Mouse (Mus musculus) spleen, adult 2 months (tissue): ENCODE results near the gene Oxld1. TPM values are rescaled to one million over a fixed set of nuclear protein-coding genes. Genes with fewer than 3 reads are reported as not detected.

Experiments used
- DNase-seq, 2 experiments: peaks; one replicate each; pipeline versions ENCODE4 v3.0.0 to v3.0.0-alpha.2; 2012 to 2021; ENCODE audit warnings: low spot score in 2 of 2, low read depth in 1 of 2
- H3K27ac ChIP-seq: fragments of 200-500 bp; 2 replicates; pipeline ENCODE4 v1.5.1; 2012; ENCODE audit warnings: low read length, inconsistent platforms; ENCODE audit not compliant: insufficient read depth
- H3K27me3 ChIP-seq: fragments of 200-500 bp; 2 replicates; pipeline ENCODE4 v1.6.1; 2012; ENCODE audit warnings: mild to moderate bottlenecking, moderate library complexity, low read length, inconsistent platforms; ENCODE audit not compliant: control insufficient read depth, insufficient read depth
- H3K36me3 ChIP-seq: fragments of 200-500 bp; 2 replicates; pipeline ENCODE4 v1.6.1; 2012; ENCODE audit warnings: mild to moderate bottlenecking, low read length, inconsistent platforms; ENCODE audit not compliant: control insufficient read depth, insufficient read depth
- H3K4me1 ChIP-seq: fragments of 200-500 bp; 2 replicates; pipeline ENCODE4 v1.6.1; 2011; ENCODE audit warnings: inconsistent platforms; ENCODE audit not compliant: control insufficient read depth, insufficient read depth, insufficient read length
- H3K4me3 ChIP-seq: fragments of 200-500 bp; 2 replicates; pipeline ENCODE4 v1.5.1; 2011; ENCODE audit warnings: mild to moderate bottlenecking, inconsistent platforms; ENCODE audit not compliant: insufficient read depth, insufficient read length; ENCODE audit errors: extremely low read depth
- CTCF ChIP-seq: fragments of 200-500 bp; IDR thresholded peaks from 2 replicates; pipeline ENCODE4 v1.5.1; 2011; ENCODE audit warnings: mild to moderate bottlenecking, inconsistent platforms; ENCODE audit not compliant: insufficient read depth, insufficient read length, insufficient replicate concordance; ENCODE audit errors: extremely low read depth
- POLR2A ChIP-seq: fragments of 200-500 bp; IDR thresholded peaks from 2 replicates; pipeline ENCODE4 v1.6.1; 2011; ENCODE audit warnings: low read depth, low read length, inconsistent platforms
- WGBS: fragments of 180-500 bp; shearing (Covaris S2); methylation state at CpG from one replicate; pipeline ENCODE4 v1.1.7; 2018; 5-methylcytosine and 5-hydroxymethylcytosine counted together
- polyA plus RNA-seq: library from polyadenylated mRNA; depleted of rRNA; stranded (reverse); fragments of >200 nt; gene quantifications from 2 replicates; pipeline ENCODE4 v1.2.3, GENCODE M21; 2012

Oxld1 gene
- polyA plus RNA-seq, 1 experiment, result 9.1 TPM

DNA sequence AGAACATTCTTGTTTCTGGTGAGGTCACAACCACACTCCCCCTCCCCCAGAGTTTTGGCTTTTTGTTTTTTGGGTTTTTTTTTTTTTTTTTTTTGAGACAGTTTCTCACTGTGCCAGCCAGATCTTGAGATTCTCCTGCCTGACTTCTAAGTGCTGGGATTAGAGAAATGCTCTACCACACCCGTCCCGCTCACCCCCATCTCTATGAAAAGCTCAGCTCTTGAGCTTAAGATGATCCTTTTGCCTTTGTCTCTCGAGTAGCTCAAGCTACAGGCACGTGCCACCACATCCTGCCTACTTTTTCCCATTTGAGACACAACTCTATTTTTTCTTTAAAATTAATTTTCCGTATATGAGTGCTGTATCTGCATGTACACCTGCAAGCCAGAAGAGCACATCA lies 6.5 kb upstream of the Oxld1 start:
- no peak for DNase-seq
- Histone ChIP-seq H3K4me1 (peaks cover 12% of the 10 kb centered on the region; the same call in 1 of the 2 replicates), H3K27ac (no peak overlapping the region), H3K36me3 (peaks cover 7% of the 10 kb centered on the region), H3K4me3 (no peak overlapping the region), H3K27me3 (no peaks in the 10 kb centered on the region)
- TF ChIP-seq CTCF (no peak), POLR2A (no peak)
- WGBS, result 76% methylated on average over 5 of the region's 5 CpGs

DNA sequence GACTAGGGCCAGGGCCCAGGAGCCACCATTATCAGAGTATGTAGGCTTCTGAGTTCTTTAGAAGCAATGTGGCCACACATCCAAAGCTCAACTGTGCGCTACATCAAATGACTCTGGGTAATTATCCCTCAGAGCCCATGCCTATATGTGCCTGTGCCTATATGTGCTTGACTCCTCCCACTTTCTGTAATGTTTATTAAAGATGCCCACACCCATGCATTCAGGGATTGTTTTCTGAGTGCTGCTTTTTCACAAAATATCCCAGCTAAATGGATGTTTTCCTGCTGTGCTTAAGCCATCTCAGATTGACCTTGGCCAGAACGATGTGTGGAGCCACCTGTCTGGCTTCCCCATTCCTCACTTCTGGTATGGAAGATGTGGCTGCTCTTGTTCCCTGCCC lies 5.7 kb upstream of the Oxld1 start:
- 91% methylated on average over 2 of the region's 2 CpGs for WGBS
- no peak for TF ChIP-seq CTCF
- H3K4me1 ChIP-seq, result peaks cover 13% of the 10 kb centered on the region; the same call in 1 of the 2 replicates
- H3K4me3 ChIP-seq, result no peak overlapping the region
- peaks cover 7% of the 10 kb centered on the region for H3K36me3 ChIP-seq
- no peak for DNase-seq
- no peak overlapping the region for H3K27ac ChIP-seq
- no peaks in the 10 kb centered on the region for H3K27me3 ChIP-seq

DNA sequence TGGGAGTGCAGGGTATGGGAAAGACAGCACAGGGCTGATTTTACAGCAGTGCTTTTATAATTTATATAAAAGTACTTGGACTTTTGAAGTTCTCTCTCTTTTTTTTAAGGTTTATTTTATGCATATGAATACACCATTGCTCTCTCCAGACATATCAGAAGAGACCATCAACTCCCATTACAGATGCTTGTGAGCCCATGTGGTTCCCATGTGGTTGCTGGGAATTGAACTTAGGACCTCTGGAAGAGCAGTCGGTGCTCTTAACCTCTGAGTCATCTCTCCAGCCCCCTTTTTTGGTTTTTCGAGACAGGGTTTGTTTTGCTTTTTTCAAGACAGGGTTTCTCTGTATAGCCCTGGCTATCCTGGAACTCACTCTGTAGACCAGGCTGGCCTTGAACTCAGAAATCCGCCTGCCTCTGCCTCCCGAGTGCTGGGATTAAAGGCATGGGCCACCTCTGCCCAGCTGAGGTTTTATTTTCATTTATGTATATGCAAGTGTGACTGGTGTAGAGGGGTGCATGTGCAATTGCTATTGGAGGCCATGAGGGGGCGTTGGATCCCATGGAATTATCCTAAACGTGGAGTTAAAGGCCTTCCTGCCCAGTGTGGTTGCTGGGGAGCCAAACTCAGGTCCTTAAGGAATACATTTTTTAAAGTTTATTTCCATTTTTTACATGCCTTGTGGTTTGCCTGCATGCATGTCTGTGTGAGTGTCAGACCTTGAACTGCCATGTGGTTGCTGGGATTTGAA lies 1.2 kb upstream of the Oxld1 start:
- WGBS, result 59% methylated on average over 6 of the region's 6 CpGs
- Histone ChIP-seq H3K27ac (no peak overlapping the region), H3K4me3 (no peak overlapping the region), H3K27me3 (no peaks in the 10 kb centered on the region), H3K36me3 (peaks cover 7% of the 10 kb centered on the region), H3K4me1 (peaks cover 3% of the 10 kb centered on the region; the same call in 1 of the 2 replicates)
- no peak for TF ChIP-seq CTCF
- no peak for DNase-seq

DNA sequence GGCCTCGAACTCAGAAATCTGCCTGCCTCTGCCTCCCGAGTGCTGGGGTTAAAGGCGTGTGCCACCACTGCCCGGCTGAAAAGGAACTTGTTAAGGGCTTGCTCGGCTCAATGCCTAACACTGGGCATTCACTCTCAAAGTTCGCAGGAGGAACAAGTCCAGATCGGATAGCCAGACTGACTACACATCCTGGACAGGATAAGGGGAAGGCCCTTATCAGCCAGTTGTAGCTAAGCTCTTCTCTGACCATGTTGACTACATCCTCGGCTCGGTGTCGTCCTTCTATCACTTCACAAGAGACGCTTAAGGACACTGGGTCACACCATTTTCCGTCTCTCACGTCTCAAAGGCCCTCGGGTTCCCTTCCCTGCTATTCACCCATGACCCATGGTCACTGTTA lies 498 bp downstream of the Oxld1 start:
- DNase-seq, result no peak
- peaks cover 3% of the 10 kb centered on the region; the same call in 1 of the 2 replicates for H3K4me1 ChIP-seq
- 7% methylated on average over 14 of the region's 14 CpGs for WGBS

DNA sequence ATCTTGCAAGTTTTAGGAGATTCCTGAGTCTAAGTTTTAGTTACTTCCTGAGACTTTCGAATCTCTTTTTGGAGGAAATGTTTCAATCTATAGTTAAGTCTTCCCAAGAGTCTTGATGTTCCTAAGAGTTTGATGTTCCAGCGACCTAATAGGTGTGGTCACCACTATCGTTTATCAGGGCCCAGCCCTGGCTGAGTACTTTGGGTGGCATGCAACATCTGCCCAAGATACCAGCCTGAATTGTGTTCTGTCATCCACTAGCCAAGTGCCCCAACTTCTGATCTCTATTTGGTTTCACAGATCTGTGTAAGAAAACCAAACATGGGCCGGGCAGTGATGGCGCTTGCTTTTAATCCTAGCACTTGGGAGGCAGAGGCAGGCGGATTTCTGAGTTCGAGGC lies 2.5 kb downstream of the Oxld1 start:
- WGBS, result 85% methylated on average over 7 of the region's 7 CpGs
- no peak overlapping the region for H3K27ac ChIP-seq
- H3K4me3 ChIP-seq, result no peak overlapping the region
- DNase-seq, result no peak
- H3K36me3 ChIP-seq, result no peaks in the 10 kb centered on the region; the same call in 1 of the 2 replicates
- TF ChIP-seq POLR2A, result no peak
- no peak for TF ChIP-seq CTCF
- H3K27me3 ChIP-seq, result no peaks in the 10 kb centered on the region
- peaks cover 3% of the 10 kb centered on the region; the same call in 1 of the 2 replicates for H3K4me1 ChIP-seq

More for the DNA sequence above, 498 bp downstream of the Oxld1 start:
- Histone ChIP-seq H3K27ac (peak overlapping the region; percentile 62), H3K27me3 (no peaks in the 10 kb centered on the region), H3K4me3 (peak overlapping the region; percentile 83), H3K36me3 (peaks cover 6% of the 10 kb centered on the region)
- TF ChIP-seq CTCF, result no peak
- TF ChIP-seq POLR2A, result no peak

DNA sequence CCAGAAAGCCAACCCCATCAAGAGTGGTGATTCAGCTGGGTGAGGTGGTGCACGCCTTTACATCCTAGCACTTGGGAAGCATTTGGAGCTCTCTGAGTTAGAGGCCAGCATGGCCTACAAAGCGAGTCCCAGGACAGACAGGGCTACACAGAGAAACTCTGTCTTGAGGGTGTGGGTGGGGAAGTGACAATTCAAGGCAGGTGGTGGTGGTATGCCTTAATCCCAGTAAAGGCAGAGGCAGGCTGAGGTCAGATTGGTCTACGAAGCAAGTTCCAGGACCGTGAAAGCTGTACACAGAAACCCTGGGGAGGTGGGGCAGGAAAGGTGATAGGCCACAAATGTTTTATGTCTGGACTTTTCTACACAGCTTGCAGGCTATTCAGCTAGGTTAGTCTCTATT lies 2.9 kb downstream of the Oxld1 start:
- Histone ChIP-seq H3K27ac (no peak overlapping the region), H3K4me3 (no peak overlapping the region), H3K4me1 (peaks cover 3% of the 10 kb centered on the region; the same call in 1 of the 2 replicates), H3K27me3 (no peaks in the 10 kb centered on the region), H3K36me3 (no peaks in the 10 kb centered on the region; the same call in 1 of the 2 replicates)
- DNase-seq, result no peak
- 92% methylated on average over 4 of the region's 4 CpGs for WGBS
- TF ChIP-seq POLR2A, result no peak
- no peak for TF ChIP-seq CTCF

DNA sequence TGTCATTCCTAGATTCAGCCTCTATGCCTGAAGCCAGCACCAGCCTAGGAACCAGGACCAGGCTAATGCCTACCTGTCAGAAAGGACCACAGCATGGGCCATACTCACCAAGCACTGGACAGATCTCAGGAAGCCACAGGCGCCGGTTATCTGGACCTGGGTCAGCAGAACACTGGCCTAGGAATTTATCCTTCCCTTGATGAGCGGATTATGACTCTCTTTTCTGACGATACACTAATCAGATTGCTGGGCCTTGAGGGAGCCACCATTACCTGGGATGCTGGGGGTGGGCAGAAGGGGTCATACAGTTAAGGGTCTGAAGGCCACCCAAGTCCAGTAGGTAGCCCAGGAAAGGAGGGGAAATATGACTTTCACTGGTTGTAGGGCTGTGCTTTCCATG lies 4.6 kb downstream of the Oxld1 start, which contains the start of gene Pde6g:
Gene Pde6g (minus strand): TSS at position 195 of the 400 bp plus-strand sequence.
- no peak for DNase-seq
- no peaks in the 10 kb centered on the region for H3K36me3 ChIP-seq
- H3K27me3 ChIP-seq, result no peaks in the 10 kb centered on the region
- TF ChIP-seq POLR2A (no peak), CTCF (no peak)
- H3K4me1 ChIP-seq, result no peaks in the 10 kb centered on the region
- no peak within 1 kb of the TSS for H3K4me3 ChIP-seq
- H3K27ac ChIP-seq, result no peak within 1 kb of the TSS
- WGBS, result 96% methylated on average over 4 of the region's 4 CpGs
